25 mouse cellular contexts compared by ENCODE assay signal in the genomic region with DNA sequence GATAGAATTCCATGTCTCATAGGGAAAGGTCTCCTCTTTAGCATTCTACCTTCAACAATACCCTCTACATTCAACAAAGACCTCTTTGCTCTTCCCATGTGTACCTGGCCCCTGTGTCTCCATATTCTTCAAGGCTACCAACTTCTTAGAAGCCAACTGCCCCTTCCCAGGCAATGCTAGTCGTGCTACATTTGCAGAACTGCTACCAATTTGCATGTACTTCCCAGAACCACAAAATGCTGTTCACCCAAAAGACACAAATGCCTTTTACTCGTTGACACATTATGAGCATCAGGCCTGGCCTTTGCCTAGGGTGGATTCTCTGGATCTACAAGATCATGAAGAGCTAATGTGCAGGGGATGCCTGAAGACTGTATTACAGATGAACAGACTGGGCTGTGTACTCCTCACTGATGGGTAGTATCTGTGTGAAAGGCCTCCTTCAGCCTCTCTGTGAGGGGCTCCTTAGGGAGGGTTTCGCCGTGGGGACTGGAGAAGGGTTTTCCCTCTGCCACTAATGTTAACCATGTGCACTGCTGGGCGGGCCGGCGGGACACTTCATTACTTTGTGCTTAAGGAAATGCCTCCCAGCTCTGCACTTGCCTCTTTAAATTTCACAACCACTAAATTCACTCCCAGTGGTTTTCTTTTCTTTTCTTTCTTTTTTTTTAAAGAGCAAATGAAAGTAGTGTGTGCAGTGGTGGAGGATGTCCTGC.
DNase-seq lines count a peak whose midpoint lies in the region; ATAC-seq and TF ChIP-seq lines count a peak whose summit lies in the region.
"Had no signal": no experiment of that assay in that cellular context is flagged by ENCODE, and none has a peak within 500 bp of the region (broad histone marks: within the 10 kb centered on the region; RNA-seq: fewer than 3 reads in every experiment).

No protein-coding gene starts in this region.

- WGBS in heart, embryonic 10.5 days, result 73% methylated on average over 7 of the region's 7 CpGs
- 81% methylated on average over 7 of the region's 7 CpGs for WGBS in heart, embryonic 11.5 days (ENCODE audit: insufficient replicate concordance)
- WGBS in embryonic facial prominence, embryonic 12.5 days, result 39% methylated on average over 7 of the region's 7 CpGs
- WGBS in limb, embryonic 14.5 days, result 18% methylated on average over 7 of the region's 7 CpGs

- no peak for ATAC-seq in heart, embryonic 11.5 days (replicated peaks; ENCODE audit: insufficient number of reproducible peaks, low FRiP score, low TSS enrichment)
- ATAC-seq in embryonic facial prominence, embryonic 12.5 days (ENCODE audit: insufficient number of reproducible peaks, insufficient read depth, low FRiP score, low TSS enrichment), result no peak
- ATAC-seq in limb, embryonic 14.5 days (ENCODE audit: low FRiP score, low read depth), result peak; percentile 65
- no peak for ATAC-seq in frontal cortex, adult (ENCODE audit: low TSS enrichment)
- ATAC-seq: inflammation-experienced regulatory T-cells, adult 6 months; liver, postnatal 0 days; lung, postnatal 0 days had no signal

- H3K9ac ChIP-seq in heart, embryonic 11.5 days (ENCODE audit: low read depth, low read length), result no peak overlapping the region
- H3K9ac ChIP-seq in embryonic facial prominence, embryonic 12.5 days, result no peak overlapping the region
- H3K9ac ChIP-seq in limb, embryonic 14.5 days (ENCODE audit: low read depth, low read length, severe bottlenecking), result no peak overlapping the region
- H3K9ac ChIP-seq: heart, embryonic 12.5 days; hindbrain, embryonic 12.5 days; liver, postnatal 0 days had no signal

- H3K36me3 ChIP-seq in heart, embryonic 10.5 days, result no peaks in the 10 kb centered on the region
- no peaks in the 10 kb centered on the region for H3K36me3 ChIP-seq in heart, embryonic 11.5 days (ENCODE audit: control insufficient read depth, insufficient read depth, low read length)
- no peaks in the 10 kb centered on the region for H3K36me3 ChIP-seq in embryonic facial prominence, embryonic 12.5 days
- H3K36me3 ChIP-seq in limb, embryonic 14.5 days (ENCODE audit: control insufficient read depth, insufficient read depth, low read length), result no peaks in the 10 kb centered on the region
- H3K36me3 ChIP-seq: G1E; heart, embryonic 12.5 days; hindbrain, embryonic 12.5 days had no signal

- H3K4me3 ChIP-seq in heart, embryonic 10.5 days, result no peak overlapping the region
- H3K4me3 ChIP-seq in heart, embryonic 11.5 days (ENCODE audit: low read depth, low read length), result no peak overlapping the region
- no peak overlapping the region for H3K4me3 ChIP-seq in embryonic facial prominence, embryonic 12.5 days
- H3K4me3 ChIP-seq in limb, embryonic 14.5 days (replicated peaks; ENCODE audit: low read length), result no peak overlapping the region
- H3K4me3 ChIP-seq: gastrocnemius, adult 2 months; heart, embryonic 12.5 days; hindbrain, embryonic 12.5 days had no signal

- H3K4me1 ChIP-seq in heart, embryonic 10.5 days, result no peaks in the 10 kb centered on the region
- no peaks in the 10 kb centered on the region for H3K4me1 ChIP-seq in heart, embryonic 11.5 days (ENCODE audit: control insufficient read depth, insufficient read depth, low read length)
- peaks cover 9% of the 10 kb centered on the region for H3K4me1 ChIP-seq in embryonic facial prominence, embryonic 12.5 days
- H3K4me1 ChIP-seq in limb, embryonic 14.5 days (ENCODE audit: control insufficient read depth, insufficient read depth, low read length), result peaks cover 15% of the 10 kb centered on the region
- H3K4me1 ChIP-seq: heart, embryonic 12.5 days had no signal

- peak; percentile 66 for DNase-seq in heart, embryonic 10.5 days (ENCODE audit: low spot score)
- peak; percentile 86 for DNase-seq in forelimb bud, embryonic 11.5 days (ENCODE audit: low read depth, low spot score)
- peak; percentile 52 for DNase-seq in limb, embryonic 14.5 days (ENCODE audit: low spot score)
- no peak for DNase-seq in c-Kit-positive CD71-positive TER-119-positive erythroid progenitor cells, embryonic 14.5 days (ENCODE audit: low spot score)
- DNase-seq: adrenal gland, adult 2 months; B cell, adult 2 months; cerebellum, adult 2 months; cerebellum, postnatal 25 days; gastrocnemius, adult 2 months; heart, postnatal 10 days; kidney, adult 8-10 months; liver, postnatal 0 days; thymus, adult 18-20 months; thymus, postnatal 36 days had no signal

- H3K9me3 ChIP-seq in heart, embryonic 10.5 days, result no peaks in the 10 kb centered on the region
- no peaks in the 10 kb centered on the region for H3K9me3 ChIP-seq in heart, embryonic 11.5 days (replicated peaks; ENCODE audit: control insufficient read depth, low read length)
- H3K9me3 ChIP-seq in embryonic facial prominence, embryonic 12.5 days, result no peaks in the 10 kb centered on the region
- no peaks in the 10 kb centered on the region for H3K9me3 ChIP-seq in limb, embryonic 14.5 days (ENCODE audit: control insufficient read depth, low read length)
- H3K9me3 ChIP-seq: G1E; heart, embryonic 12.5 days; hindbrain, embryonic 12.5 days had no signal

- no peak overlapping the region for H3K4me2 ChIP-seq in heart, embryonic 11.5 days
- no peak overlapping the region for H3K4me2 ChIP-seq in embryonic facial prominence, embryonic 12.5 days (replicated peaks)
- H3K4me2 ChIP-seq in limb, embryonic 14.5 days (replicated peaks; ENCODE audit: low read depth, low read length, severe bottlenecking), result no peak overlapping the region
- H3K4me2 ChIP-seq: heart, embryonic 12.5 days; hindbrain, embryonic 12.5 days; liver, embryonic 11.5 days had no signal

- H3K27ac ChIP-seq in heart, embryonic 10.5 days, result no peak overlapping the region
- H3K27ac ChIP-seq in heart, embryonic 11.5 days (ENCODE audit: low read depth, low read length), result no peak overlapping the region
- H3K27ac ChIP-seq in embryonic facial prominence, embryonic 12.5 days, result 0 out of 2 replicates have a peak overlapping the region, but pooled peaks have one; percentile 4
- H3K27ac ChIP-seq in limb, embryonic 14.5 days (replicated peaks; ENCODE audit: low read depth, low read length), result no peak overlapping the region
- H3K27ac ChIP-seq: gastrocnemius, adult 2 months; hindbrain, embryonic 12.5 days; macrophage had no signal

- TF ChIP-seq POLR2A in limb, embryonic 14.5 days (IDR thresholded peaks at IDR 0.05; ENCODE audit: borderline replicate concordance, extremely low read depth, insufficient read depth, insufficient read length), result no peak

- H3K27me3 ChIP-seq in heart, embryonic 10.5 days (ENCODE audit: insufficient read depth, poor library complexity, severe bottlenecking), result no peaks in the 10 kb centered on the region
- H3K27me3 ChIP-seq in heart, embryonic 11.5 days (ENCODE audit: control insufficient read depth, insufficient read depth, low read length), result no peaks in the 10 kb centered on the region
- no peaks in the 10 kb centered on the region for H3K27me3 ChIP-seq in embryonic facial prominence, embryonic 12.5 days
- 0 out of 2 replicates have a peak, but pooled peaks cover 4% of the 10 kb centered on the region for H3K27me3 ChIP-seq in limb, embryonic 14.5 days (ENCODE audit: control insufficient read depth, insufficient read depth, low read length)
- H3K27me3 ChIP-seq: CH12.LX; heart, embryonic 12.5 days had no signal
